Mouse (Mus musculus) A20 (cell line): ENCODE measurements at regions not wholly inside any gene's neighbourhood (a gene's known extent, or its start where the extent isn't known, plus 50 kb on each side); places are given as distances from the start of the nearest gene placed in this dataset.

Source experiments
- DNase-seq: peaks from one replicate; pipeline ENCODE4 v3.0.0-alpha.2; 2011; ENCODE audit warnings: low read depth, low spot score

- DNase-seq: peak; percentile 56
Observed at GRCm38 (mm10) chrX:23556271-23556670, 136.6 kb upstream of the Wdr44 start.

GRCm38 (mm10) chrX:23565581-23565980 lies 127.3 kb upstream of the Wdr44 start:
- DNase-seq: peak; percentile 37
